Mouse (Mus musculus) stomach, embryonic 15.5 days (tissue): ENCODE data around the gene 4930470P17Rik. TPM values are rescaled to one million over a fixed set of nuclear protein-coding genes. Genes with fewer than 3 reads are reported as not detected.
"Not testable (repeated sequence)": the region's sequence is repeated elsewhere in the genome, so short reads cannot be mapped to it uniquely, and the experiment has no call there.

Source experiments
- ATAC-seq: fragments of 200-750 bp; cut with Nextera tagmentation; 2 replicates; pipeline ENCODE4 v1.8.0; 2017; ENCODE audit warnings: low read depth, moderate number of reproducible peaks, moderate TSS enrichment; ENCODE audit not compliant: insufficient read depth, low FRiP score
- H3K27ac ChIP-seq: fragments of 300-500 bp; sonication (generic); 2 replicates; pipeline ENCODE4 v1.5.1; 2015; ENCODE audit warnings: mild to moderate bottlenecking, inconsistent platforms
- H3K27me3 ChIP-seq: fragments of 300-500 bp; sonication (generic); replicated peaks from 2 replicates; pipeline ENCODE4 v1.6.1; 2015; ENCODE audit warnings: inconsistent platforms
- H3K36me3 ChIP-seq: fragments of 300-500 bp; sonication (generic); 2 replicates; pipeline ENCODE4 v1.6.1; 2015; ENCODE audit warnings: inconsistent platforms
- H3K4me1 ChIP-seq: fragments of 300-500 bp; sonication (generic); 2 replicates; pipeline ENCODE4 v1.6.1; 2015; ENCODE audit warnings: inconsistent platforms
- H3K4me2 ChIP-seq: fragments of 300-500 bp; sonication (generic); 2 replicates; pipeline ENCODE4 v1.6.1; 2015; ENCODE audit warnings: mild to moderate bottlenecking, inconsistent platforms
- H3K4me3 ChIP-seq: fragments of 300-500 bp; sonication (generic); replicated peaks from 2 replicates; pipeline ENCODE4 v1.5.1; 2015; ENCODE audit warnings: inconsistent platforms
- H3K9ac ChIP-seq: fragments of 300-500 bp; sonication (generic); 2 replicates; pipeline ENCODE4 v1.6.1; 2015; ENCODE audit warnings: inconsistent platforms
- H3K9me3 ChIP-seq: fragments of 300-500 bp; sonication (generic); 2 replicates; pipeline ENCODE4 v1.6.1; 2016; ENCODE audit warnings: inconsistent platforms
- WGBS: fragments of 180-500 bp; shearing (Covaris S2); methylation state at CpG from one replicate; pipeline ENCODE4 v1.1.7; 2015; 5-methylcytosine and 5-hydroxymethylcytosine counted together
- polyA plus RNA-seq: library from polyadenylated mRNA; unstranded; fragments of >200 nt; fragmentation: Nextera tagmentation; extraction: Ambion mirVana; gene quantifications from 2 replicates; pipeline ENCODE4 v1.2.1, GENCODE M21; 2015

4930470P17Rik gene
- polyA plus RNA-seq, 1 experiment from 2014 or later, result not detected

- WGBS, result 48% methylated on average over 1 of the region's 1 CpGs
- not testable (repeated sequence) for H3K27me3 ChIP-seq
These were observed 22.5 kb upstream of the 4930470P17Rik start for GRCm38 (mm10) chr2:170624201-170624880.

GRCm38 (mm10) chr2:170622985-170623384, 21.2 kb upstream of the 4930470P17Rik start:
- no peaks in the 10 kb centered on the region for H3K4me1 ChIP-seq
- no peak overlapping the region for H3K4me3 ChIP-seq
- H3K9ac ChIP-seq, result no peak overlapping the region
- H3K27ac ChIP-seq, result no peak overlapping the region
- no peak overlapping the region for H3K4me2 ChIP-seq
- no peaks in the 10 kb centered on the region for H3K36me3 ChIP-seq
- no peaks in the 10 kb centered on the region for H3K9me3 ChIP-seq
- H3K27me3 ChIP-seq, result no peaks in the 10 kb centered on the region
- 74% methylated on average over 13 of the region's 13 CpGs for WGBS
- no peak for ATAC-seq

More at GRCm38 (mm10) chr2:170624201-170624880, 22.5 kb upstream of the 4930470P17Rik start:
- H3K4me2 ChIP-seq, H3K4me3 ChIP-seq, H3K9ac ChIP-seq, H3K4me1 ChIP-seq, H3K9me3 ChIP-seq, H3K36me3 ChIP-seq, ATAC-seq, H3K27ac ChIP-seq: not testable (repeated sequence)

GRCm38 (mm10) chr2:170618862-170619492, 17.2 kb upstream of the 4930470P17Rik start:
- H3K27me3 ChIP-seq, result no peaks in the 10 kb centered on the region
- H3K9me3 ChIP-seq, result no peaks in the 10 kb centered on the region
- no peak overlapping the region for H3K9ac ChIP-seq
- no peak for ATAC-seq
- 79% methylated on average over 12 of the region's 12 CpGs for WGBS
- no peak overlapping the region for H3K4me2 ChIP-seq
- H3K27ac ChIP-seq, result no peak overlapping the region
- no peak overlapping the region for H3K4me3 ChIP-seq
- H3K4me1 ChIP-seq, result no peaks in the 10 kb centered on the region
- H3K36me3 ChIP-seq, result no peaks in the 10 kb centered on the region

- WGBS, result 75% methylated on average over 5 of the region's 5 CpGs
- not testable (repeated sequence) for H3K9ac ChIP-seq, H3K27ac ChIP-seq, H3K4me3 ChIP-seq, H3K4me1 ChIP-seq, H3K4me2 ChIP-seq, H3K36me3 ChIP-seq, H3K9me3 ChIP-seq, ATAC-seq, H3K27me3 ChIP-seq
These were observed 10.0 kb upstream of the 4930470P17Rik start for GRCm38 (mm10) chr2:170611794-170612193.

- H3K27me3 ChIP-seq, result no peaks in the 10 kb centered on the region
- no peak overlapping the region for H3K4me2 ChIP-seq
- H3K4me1 ChIP-seq, result no peaks in the 10 kb centered on the region
- H3K36me3 ChIP-seq, result no peaks in the 10 kb centered on the region
- 80% methylated on average over 5 of the region's 5 CpGs for WGBS
- no peak overlapping the region for H3K9ac ChIP-seq
- ATAC-seq, result no peak
- no peaks in the 10 kb centered on the region for H3K9me3 ChIP-seq
- no peak overlapping the region for H3K27ac ChIP-seq
- H3K4me3 ChIP-seq, result no peak overlapping the region
These were observed 646 bp downstream of the 4930470P17Rik start for GRCm38 (mm10) chr2:170601171-170601570.

GRCm38 (mm10) chr2:170597586-170597985, 4.2 kb downstream of the 4930470P17Rik start:
- H3K27me3 ChIP-seq, result no peaks in the 10 kb centered on the region
- no peaks in the 10 kb centered on the region for H3K9me3 ChIP-seq
- no peak for ATAC-seq
- H3K4me1 ChIP-seq, result no peaks in the 10 kb centered on the region
- H3K36me3 ChIP-seq, result no peaks in the 10 kb centered on the region
- no peak overlapping the region for H3K4me2 ChIP-seq
- no peak overlapping the region for H3K9ac ChIP-seq
- no peak overlapping the region for H3K4me3 ChIP-seq
- no peak overlapping the region for H3K27ac ChIP-seq
- 11% methylated on average over 2 of the region's 2 CpGs for WGBS

- no peaks in the 10 kb centered on the region for H3K27me3 ChIP-seq
- no peak overlapping the region for H3K4me2 ChIP-seq
- H3K4me3 ChIP-seq, result no peak overlapping the region
- H3K27ac ChIP-seq, result no peak overlapping the region
- WGBS, result 0% methylated on average over 1 of the region's 1 CpGs
- no peak overlapping the region for H3K9ac ChIP-seq
- no peaks in the 10 kb centered on the region for H3K4me1 ChIP-seq
- H3K36me3 ChIP-seq, result no peaks in the 10 kb centered on the region
- no peaks in the 10 kb centered on the region for H3K9me3 ChIP-seq
- no peak for ATAC-seq
These were observed 5.1 kb downstream of the 4930470P17Rik start for GRCm38 (mm10) chr2:170596726-170597125.

GRCm38 (mm10) chr2:170592161-170592560, 9.7 kb downstream of the 4930470P17Rik start:
- Histone ChIP-seq H3K4me3 (no peak overlapping the region), H3K27me3 (no peaks in the 10 kb centered on the region), H3K36me3 (no peaks in the 10 kb centered on the region), H3K27ac (no peak overlapping the region), H3K9me3 (no peaks in the 10 kb centered on the region), H3K4me2 (no peak overlapping the region), H3K4me1 (no peaks in the 10 kb centered on the region), H3K9ac (no peak overlapping the region)
- ATAC-seq, result no peak
- 82% methylated on average over 6 of the region's 6 CpGs for WGBS

GRCm38 (mm10) chr2:170588369-170588900, 13.4 kb downstream of the 4930470P17Rik start:
- WGBS, result 63% methylated on average over 9 of the region's 9 CpGs

GRCm38 (mm10) chr2:170584678-170585077, 17.1 kb downstream of the 4930470P17Rik start:
- 93% methylated on average over 13 of the region's 13 CpGs for WGBS
- Histone ChIP-seq H3K9ac (no peak overlapping the region), H3K36me3 (no peaks in the 10 kb centered on the region), H3K4me1 (no peaks in the 10 kb centered on the region), H3K9me3 (no peaks in the 10 kb centered on the region), H3K27ac (no peak overlapping the region), H3K4me3 (no peak overlapping the region), H3K4me2 (no peak overlapping the region), H3K27me3 (no peaks in the 10 kb centered on the region)
- ATAC-seq, result no peak

More at GRCm38 (mm10) chr2:170588369-170588900, 13.4 kb downstream of the 4930470P17Rik start:
- H3K9me3 ChIP-seq, result no peaks in the 10 kb centered on the region
- H3K4me2 ChIP-seq, result no peak overlapping the region
- H3K4me1 ChIP-seq, result no peaks in the 10 kb centered on the region
- no peak for ATAC-seq
- no peaks in the 10 kb centered on the region for H3K27me3 ChIP-seq
- H3K27ac ChIP-seq, result no peak overlapping the region
- no peaks in the 10 kb centered on the region for H3K36me3 ChIP-seq
- no peak overlapping the region for H3K9ac ChIP-seq
- H3K4me3 ChIP-seq, result no peak overlapping the region

- Histone ChIP-seq H3K4me1 (no peaks in the 10 kb centered on the region), H3K27ac (no peak overlapping the region), H3K27me3 (no peaks in the 10 kb centered on the region), H3K4me2 (no peak overlapping the region), H3K9me3 (no peaks in the 10 kb centered on the region), H3K4me3 (no peak overlapping the region), H3K9ac (no peak overlapping the region), H3K36me3 (no peaks in the 10 kb centered on the region)
- no peak for ATAC-seq
- 68% methylated on average over 10 of the region's 10 CpGs for WGBS
These were observed 22.3 kb downstream of the 4930470P17Rik start for GRCm38 (mm10) chr2:170579551-170579950.

- no peaks in the 10 kb centered on the region for H3K36me3 ChIP-seq
- H3K27me3 ChIP-seq, result no peaks in the 10 kb centered on the region
- WGBS, result 51% methylated on average over 5 of the region's 5 CpGs
- H3K27ac ChIP-seq, result no peak overlapping the region
- ATAC-seq, result no peak
- H3K4me1 ChIP-seq, result no peaks in the 10 kb centered on the region
- no peak overlapping the region for H3K4me2 ChIP-seq
- no peak overlapping the region for H3K4me3 ChIP-seq
- H3K9me3 ChIP-seq, result no peaks in the 10 kb centered on the region
- no peak overlapping the region for H3K9ac ChIP-seq
These were observed 23.2 kb downstream of the 4930470P17Rik start for GRCm38 (mm10) chr2:170578588-170578987.
